Mouse (Mus musculus) heart, embryonic 14.5 days (tissue): Measurements from ENCODE around the gene Disc1. TPM values are rescaled to one million over a fixed set of nuclear protein-coding genes. Genes with fewer than 3 reads are reported as not detected.
A peak's percentile ranks its signal among the peaks of the same experiment; 100 is the strongest.

Experiments
- ATAC-seq: fragments of 200-750 bp; cut with Nextera tagmentation; 2 replicates; pipeline ENCODE4 v1.8.0; 2017; ENCODE audit warnings: low read depth, moderate TSS enrichment; ENCODE audit not compliant: insufficient number of reproducible peaks, insufficient read depth, low FRiP score
- H3K27ac ChIP-seq, 2 experiments: fragments of 200-500 bp in 1 of 2; fragments of 300-500 bp in 1 of 2; sonication (generic) in 1 of 2; replicated peaks in 1 of 2; 2 replicates each; pipeline ENCODE4 v1.5.1; 2012 to 2014; ENCODE audit warnings: low read depth in 2 of 2, low read length in 2 of 2, control low read depth in 1 of 2, mild to moderate bottlenecking in 1 of 2, mixed read lengths in 1 of 2; ENCODE audit not compliant: control insufficient read depth in 1 of 2, insufficient read depth in 1 of 2
- H3K27me3 ChIP-seq: fragments of 300-500 bp; sonication (generic); 2 replicates; pipeline ENCODE4 v1.6.1; 2014; ENCODE audit warnings: mild to moderate bottlenecking, low read length, control low read depth; ENCODE audit not compliant: control insufficient read depth, insufficient read depth
- H3K36me3 ChIP-seq: fragments of 300-500 bp; sonication (generic); 2 replicates; pipeline ENCODE4 v1.6.1; 2014; ENCODE audit warnings: mild to moderate bottlenecking, control low read depth, low read length, mixed read lengths; ENCODE audit not compliant: control insufficient read depth, insufficient read depth
- H3K4me1 ChIP-seq, 2 experiments: fragments of 200-500 bp in 1 of 2; fragments of 300-500 bp in 1 of 2; sonication (generic) in 1 of 2; 2 replicates each; pipeline ENCODE4 v1.6.1; 2012 to 2014; ENCODE audit warnings: low read length in 2 of 2, control low read depth in 1 of 2, mixed read lengths in 1 of 2; ENCODE audit not compliant: control insufficient read depth in 2 of 2, insufficient read depth in 2 of 2
- H3K4me2 ChIP-seq: fragments of 300-500 bp; sonication (generic); 2 replicates; pipeline ENCODE4 v1.6.1; 2014; ENCODE audit warnings: mild to moderate bottlenecking, low read length
- H3K4me3 ChIP-seq, 2 experiments: fragments of 200-500 bp in 1 of 2; fragments of 300-500 bp in 1 of 2; sonication (generic) in 1 of 2; 2 replicates each; pipeline ENCODE4 v1.5.1; 2012 to 2014; ENCODE audit warnings: low read length in 2 of 2, mild to moderate bottlenecking in 2 of 2, control low read depth in 1 of 2, low read depth in 1 of 2, moderate library complexity in 1 of 2; ENCODE audit not compliant: control insufficient read depth in 1 of 2, insufficient read depth in 1 of 2
- H3K9ac ChIP-seq: fragments of 300-500 bp; sonication (generic); 2 replicates; pipeline ENCODE4 v1.6.1; 2014; ENCODE audit warnings: mild to moderate bottlenecking, low read length
- H3K9me3 ChIP-seq: fragments of 300-500 bp; sonication (generic); 2 replicates; pipeline ENCODE4 v1.6.1; 2016; ENCODE audit warnings: low read length, control low read depth; ENCODE audit not compliant: control insufficient read depth
- WGBS: fragments of 180-500 bp; shearing (Covaris S2); extraction: QIAGEN DNeasy Blood & Tissue Kit; methylation state at CpG from one replicate; pipeline ENCODE4 v1.1.7; 2014; 5-methylcytosine and 5-hydroxymethylcytosine counted together
- polyA plus RNA-seq: library from polyadenylated mRNA; unstranded; fragments of >200 nt; fragmentation: Nextera tagmentation; extraction: Ambion mirVana; gene quantifications from 2 replicates; pipeline ENCODE4 v1.2.1, GENCODE M21; 2014

Gene Disc1
- polyA plus RNA-seq, 1 experiment from 2014 or later = 4.2 TPM

DNA sequence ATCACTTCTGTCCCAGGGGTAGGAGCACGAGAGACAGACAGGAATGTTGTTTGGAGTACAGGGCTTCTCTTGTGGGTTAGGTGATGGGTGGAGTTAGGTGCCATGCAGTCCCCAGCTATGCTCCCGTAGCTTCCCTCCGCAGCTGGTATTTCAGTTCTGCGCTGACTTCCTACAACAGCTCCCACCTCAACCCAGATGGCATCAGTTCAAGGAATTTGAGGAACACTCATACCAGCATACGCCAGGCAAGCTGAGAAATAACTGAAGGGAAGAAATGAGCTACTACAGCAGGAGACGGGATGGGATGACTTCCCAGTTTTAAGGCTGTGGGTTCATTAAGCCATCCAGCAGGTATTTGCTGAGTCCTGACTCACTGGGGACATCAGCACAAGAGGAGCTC is 76.8 kb downstream of the Disc1 start:
- Histone ChIP-seq H3K4me1 (peaks cover 16 to 22% of the 10 kb centered on the region in 2 experiments), H3K9ac (no peak overlapping the region), H3K27me3 (no peaks in the 10 kb centered on the region), H3K4me3 (no peak overlapping the region), H3K4me2 (no peak overlapping the region), H3K36me3 (no peaks in the 10 kb centered on the region), H3K9me3 (no peaks in the 10 kb centered on the region), H3K27ac (no peak overlapping the region; a peak in 1 of 4 replicates)
- WGBS = 66% methylated on average over 6 of the region's 6 CpGs
- no peak for ATAC-seq

DNA sequence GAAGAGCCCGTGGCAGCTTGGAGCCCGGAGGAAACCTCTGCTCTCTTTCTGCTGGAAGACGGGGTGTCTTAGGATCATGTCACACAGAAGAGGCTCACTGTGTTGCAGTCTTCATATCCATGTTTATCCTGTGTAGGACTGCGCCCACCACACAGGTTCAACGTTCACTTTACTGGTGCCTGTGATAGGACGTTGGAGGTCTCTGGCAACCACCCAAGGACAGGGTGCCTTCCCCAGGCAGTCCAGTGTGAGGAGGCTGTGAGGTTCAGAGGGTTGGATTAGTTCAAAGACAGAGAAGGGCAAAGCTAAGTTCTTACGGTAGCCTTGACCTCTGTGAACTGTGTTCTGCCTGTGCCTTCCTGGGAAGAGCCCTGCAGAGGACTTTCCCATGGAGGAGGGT is 77.3 kb downstream of the Disc1 start:
- no peaks in the 10 kb centered on the region for H3K27me3 ChIP-seq
- ATAC-seq = no peak
- H3K36me3 ChIP-seq = no peaks in the 10 kb centered on the region
- no peaks in the 10 kb centered on the region for H3K9me3 ChIP-seq
- no peak overlapping the region for H3K9ac ChIP-seq
- H3K4me1 ChIP-seq = peaks cover 16 to 22% of the 10 kb centered on the region in 2 experiments
- no peak overlapping the region for H3K4me2 ChIP-seq
- 53% methylated on average over 7 of the region's 7 CpGs for WGBS
- no peak overlapping the region; a peak in 1 of 4 replicates for H3K27ac ChIP-seq
- no peak overlapping the region for H3K4me3 ChIP-seq

DNA sequence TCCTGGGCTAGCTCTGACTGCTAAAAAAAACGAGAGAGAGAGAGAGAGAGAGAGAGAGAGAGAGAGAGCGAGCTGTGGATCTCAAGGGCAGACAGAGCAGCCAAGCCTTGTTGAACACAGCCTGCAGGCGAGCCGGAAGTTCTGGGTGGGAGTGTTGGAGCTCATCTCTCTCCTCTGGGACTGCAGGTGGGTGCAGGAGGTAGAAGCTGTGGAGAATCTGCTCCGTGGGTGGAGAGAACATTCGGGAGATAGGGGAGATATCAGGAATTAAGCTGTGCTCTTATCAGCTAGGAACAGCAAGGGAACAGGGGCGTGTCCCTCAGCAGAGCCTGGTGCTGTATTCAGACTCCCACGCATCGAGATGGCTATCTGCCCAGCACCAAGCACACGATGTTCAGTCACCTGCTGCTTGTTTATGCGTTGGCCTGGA is 79.7 kb downstream of the Disc1 start:
- peak overlapping the region; percentile 11; the same call in 1 of the 2 replicates for H3K4me2 ChIP-seq

DNA sequence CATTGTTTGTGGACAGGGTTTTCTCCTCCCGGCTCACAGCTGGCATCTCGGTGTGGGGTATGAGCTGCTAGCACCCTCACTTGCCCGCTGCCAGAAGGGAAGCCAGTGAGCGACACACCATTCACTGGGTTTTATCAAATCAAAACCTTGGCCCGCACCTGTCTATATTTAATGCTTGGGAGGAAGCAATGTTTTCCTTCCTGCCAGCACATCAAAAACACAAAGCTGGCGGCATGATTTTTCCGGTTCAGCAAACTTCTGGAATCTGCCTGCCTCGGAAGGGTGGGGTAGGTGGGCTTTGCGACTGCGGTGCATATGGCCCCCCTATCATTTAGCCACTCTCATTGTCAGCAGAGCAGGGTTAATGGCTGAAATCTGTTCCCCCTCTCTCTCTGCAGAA is 80.9 kb downstream of the Disc1 start:
- Histone ChIP-seq H3K4me3 (no peak overlapping the region), H3K4me2 (no peak overlapping the region), H3K27me3 (no peaks in the 10 kb centered on the region), H3K9me3 (no peaks in the 10 kb centered on the region), H3K27ac (no peak overlapping the region), H3K9ac (no peak overlapping the region), H3K4me1 (peaks cover 16 to 22% of the 10 kb centered on the region in 2 experiments), H3K36me3 (no peaks in the 10 kb centered on the region)
- WGBS = 54% methylated on average over 10 of the region's 10 CpGs
- no peak for ATAC-seq

More for the DNA sequence above, 79.7 kb downstream of the Disc1 start:
- WGBS = 23% methylated on average over 11 of the region's 11 CpGs
- no peak for ATAC-seq
- Histone ChIP-seq H3K36me3 (no peaks in the 10 kb centered on the region), H3K27ac (no peak overlapping the region), H3K9me3 (no peaks in the 10 kb centered on the region), H3K9ac (no peak overlapping the region), H3K4me3 (no peak overlapping the region), H3K27me3 (no peaks in the 10 kb centered on the region), H3K4me1 (peaks cover 16 to 22% of the 10 kb centered on the region in 2 experiments)

DNA sequence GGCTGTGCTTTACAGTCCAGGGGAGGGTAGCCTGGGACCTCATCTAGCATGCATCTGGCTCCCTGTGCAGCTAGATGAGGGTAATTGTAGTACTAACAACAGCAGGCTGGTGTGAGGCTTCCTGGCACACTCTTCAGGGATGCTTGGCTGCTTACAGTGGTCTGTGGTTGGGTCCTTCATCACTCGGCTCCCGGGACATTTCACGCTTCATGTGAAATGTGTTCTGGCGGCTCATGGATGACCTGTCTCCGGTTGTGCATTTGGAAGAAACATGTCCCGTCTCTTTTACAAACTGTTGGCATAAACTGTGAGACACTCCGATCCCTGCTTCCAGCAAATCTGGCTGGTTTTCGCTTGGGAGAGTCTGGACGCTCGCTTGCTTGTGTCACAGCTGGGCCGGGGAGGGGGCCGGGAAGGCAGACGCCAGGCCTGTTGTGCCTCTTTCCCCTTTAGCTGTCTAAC is 85.7 kb downstream of the Disc1 start:
- H3K4me1 ChIP-seq = peaks cover 17 to 19% of the 10 kb centered on the region in 2 experiments
- H3K9ac ChIP-seq = no peak overlapping the region
- H3K27me3 ChIP-seq = no peaks in the 10 kb centered on the region
- H3K4me3 ChIP-seq = no peak overlapping the region
- 85% methylated on average over 13 of the region's 13 CpGs for WGBS
- H3K27ac ChIP-seq = no peak overlapping the region
- no peaks in the 10 kb centered on the region for H3K36me3 ChIP-seq
- H3K4me2 ChIP-seq = no peak overlapping the region
- H3K9me3 ChIP-seq = no peaks in the 10 kb centered on the region
- ATAC-seq = no peak

DNA sequence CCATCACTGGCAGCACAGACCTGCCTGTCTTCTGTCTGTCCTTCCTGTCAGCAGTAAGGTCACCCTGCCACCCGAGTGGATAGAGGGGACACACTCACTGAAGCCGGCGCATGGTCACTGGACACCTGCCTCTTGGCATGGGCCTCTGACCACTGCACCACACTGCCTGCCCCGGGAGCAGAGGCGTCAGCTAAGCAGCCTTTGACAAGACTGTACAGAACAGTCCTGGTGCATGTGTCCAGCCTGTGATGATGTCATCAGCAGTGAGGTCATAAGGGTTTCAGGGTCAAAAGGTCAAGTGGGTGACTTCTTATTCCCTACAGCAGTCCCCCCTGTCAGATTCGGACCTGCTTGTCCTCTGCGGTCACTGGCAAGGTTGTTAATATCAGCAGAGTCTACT is 87.0 kb downstream of the Disc1 start:
- Histone ChIP-seq H3K36me3 (no peaks in the 10 kb centered on the region), H3K4me1 (peaks cover 17 to 19% of the 10 kb centered on the region in 2 experiments), H3K27me3 (no peaks in the 10 kb centered on the region), H3K4me2 (no peak overlapping the region), H3K27ac (peak overlapping the region; percentile 42 to 67), H3K9ac (no peak overlapping the region), H3K9me3 (no peaks in the 10 kb centered on the region), H3K4me3 (no peak overlapping the region)
- WGBS = 33% methylated on average over 7 of the region's 7 CpGs
- peak; percentile 33; the same call in 1 of the 2 replicates for ATAC-seq

DNA sequence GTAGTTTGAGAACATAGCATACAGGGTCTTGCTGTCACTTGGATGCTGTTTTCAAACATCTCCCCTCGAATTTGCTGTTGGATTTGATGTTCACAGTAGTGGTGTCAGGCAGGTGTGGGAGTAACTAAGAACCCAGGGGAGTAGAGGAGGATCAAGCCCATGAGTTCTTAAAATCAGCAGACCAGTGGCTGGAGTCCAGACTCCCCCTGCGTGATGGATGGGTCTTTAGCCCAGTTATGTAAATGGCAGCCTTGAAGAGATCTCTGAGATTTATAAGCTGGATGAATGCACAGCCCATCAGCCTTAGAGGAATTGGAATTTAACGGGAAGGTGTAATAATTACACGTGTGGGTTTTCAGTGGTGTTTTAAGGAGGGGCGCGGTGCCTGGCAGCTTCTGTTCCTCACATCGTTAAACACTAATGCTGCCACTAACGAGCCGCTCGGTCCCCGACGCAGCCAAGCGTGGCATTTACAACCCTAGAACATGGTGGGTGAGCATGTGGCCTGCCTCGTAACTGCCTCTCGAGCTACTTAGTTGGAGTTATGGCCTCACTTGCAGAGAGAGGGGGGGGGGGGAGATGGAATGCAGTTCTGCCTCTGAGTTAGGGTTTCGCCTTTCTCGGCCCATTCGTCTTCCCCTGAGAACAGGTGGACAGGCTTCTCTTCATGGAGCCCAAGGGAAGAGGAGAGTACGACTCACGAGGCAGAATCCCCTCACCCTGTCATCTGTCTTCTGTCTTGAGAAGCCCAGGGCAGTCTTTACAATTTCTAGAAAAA is 103.1 kb downstream of the Disc1 start:
- Histone ChIP-seq H3K9me3 (no peaks in the 10 kb centered on the region), H3K4me1 (no peaks in the 10 kb centered on the region; a peak in 1 of 4 replicates), H3K9ac (no peak overlapping the region), H3K36me3 (0 out of 2 replicates have a peak, but pooled peaks cover 2% of the 10 kb centered on the region), H3K27me3 (no peaks in the 10 kb centered on the region), H3K4me3 (no peak overlapping the region), H3K4me2 (no peak overlapping the region), H3K27ac (no peak overlapping the region)
- WGBS = 80% methylated on average over 20 of the region's 20 CpGs
- no peak for ATAC-seq
